13 mouse cellular contexts compared by ENCODE assay signal in the genomic region with DNA sequence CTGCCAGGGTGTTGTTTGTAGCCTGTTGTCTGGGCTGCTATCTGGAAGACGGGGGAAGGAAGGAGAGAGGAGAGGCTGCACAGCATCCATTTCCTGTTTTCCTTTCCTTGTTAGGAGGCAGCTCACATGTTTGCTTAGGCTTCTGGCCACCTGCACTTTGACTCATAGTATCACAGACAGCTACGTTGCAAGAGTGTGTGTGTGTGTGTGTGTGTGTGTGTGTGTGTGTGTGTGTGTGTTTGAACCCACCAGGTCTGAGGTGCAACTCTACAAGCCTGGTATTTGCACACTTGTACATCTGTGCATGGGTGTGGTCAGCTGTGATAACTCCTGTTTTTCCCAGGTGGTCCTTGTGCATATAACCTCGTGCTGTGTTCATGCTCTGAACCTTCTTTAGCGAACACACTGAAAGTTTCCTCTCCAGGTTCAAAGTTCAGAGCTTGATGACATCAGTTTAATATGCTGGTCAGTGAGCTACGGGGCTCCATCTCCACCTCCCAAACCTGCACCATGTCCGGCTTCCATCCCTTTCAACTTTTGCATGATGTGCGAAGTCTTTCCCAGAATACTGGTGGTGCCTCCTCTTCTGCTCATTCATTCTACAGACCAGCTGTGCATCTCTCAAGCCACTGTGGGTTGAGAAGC. TPM values are rescaled to one million over a fixed set of nuclear protein-coding genes. Genes with fewer than 3 reads are reported as not detected.
A peak's percentile ranks its signal among the peaks of the same experiment; 100 is the strongest.
DNase-seq lines count a peak whose midpoint lies in the region; ATAC-seq and TF ChIP-seq lines count a peak whose summit lies in the region.
"Had no signal": no experiment of that assay in that cellular context is flagged by ENCODE, and none has a peak within 500 bp of the region (broad histone marks: within the 10 kb centered on the region; RNA-seq: fewer than 3 reads in every experiment).

No protein-coding gene starts in this region.

- no peak overlapping the region for H3K4me2 ChIP-seq in liver, embryonic 13.5 days
- H3K4me2 ChIP-seq in forebrain, embryonic 11.5 days (ENCODE audit: low read depth, low read length, severe bottlenecking), result no peak overlapping the region

- peaks cover 14% of the 10 kb centered on the region for H3K4me1 ChIP-seq in heart, embryonic 10.5 days
- peaks cover 15% of the 10 kb centered on the region for H3K4me1 ChIP-seq in liver, embryonic 13.5 days (replicated peaks)
- no peaks in the 10 kb centered on the region for H3K4me1 ChIP-seq in forebrain, embryonic 11.5 days (replicated peaks; ENCODE audit: control insufficient read depth, insufficient read depth, low read length)

- H3K9me3 ChIP-seq in heart, embryonic 10.5 days, result peaks cover 5% of the 10 kb centered on the region; the same call in 1 of the 2 replicates
- H3K9me3 ChIP-seq in liver, embryonic 13.5 days (replicated peaks), result no peaks in the 10 kb centered on the region
- H3K9me3 ChIP-seq in forebrain, embryonic 11.5 days (ENCODE audit: control insufficient read depth, low read length), result no peaks in the 10 kb centered on the region; the same call in 1 of the 2 replicates

- H3K27me3 ChIP-seq in heart, embryonic 10.5 days (ENCODE audit: insufficient read depth, poor library complexity, severe bottlenecking), result no peaks in the 10 kb centered on the region
- no peaks in the 10 kb centered on the region for H3K27me3 ChIP-seq in liver, embryonic 13.5 days
- H3K27me3 ChIP-seq in forebrain, embryonic 11.5 days (ENCODE audit: control insufficient read depth, insufficient read depth, low read length), result no peaks in the 10 kb centered on the region

- 73% methylated on average over 7 of the region's 7 CpGs for WGBS in heart, embryonic 10.5 days
- 51% methylated on average over 7 of the region's 7 CpGs for WGBS in liver, embryonic 13.5 days (ENCODE audit: insufficient replicate concordance)
- WGBS in forebrain, embryonic 11.5 days, result 85% methylated on average over 7 of the region's 7 CpGs

- H3K4me3 ChIP-seq in heart, embryonic 10.5 days, result no peak overlapping the region
- no peak overlapping the region for H3K4me3 ChIP-seq in liver, embryonic 13.5 days (replicated peaks)
- H3K4me3 ChIP-seq in left cerebral cortex, adult 2 months, result no peak overlapping the region
- no peak overlapping the region for H3K4me3 ChIP-seq in forebrain, embryonic 11.5 days (ENCODE audit: low read depth, low read length)

- H3K36me3 ChIP-seq in heart, embryonic 10.5 days, result 0 out of 2 replicates have a peak, but pooled peaks cover 2% of the 10 kb centered on the region
- no peaks in the 10 kb centered on the region for H3K36me3 ChIP-seq in liver, embryonic 13.5 days
- no peaks in the 10 kb centered on the region for H3K36me3 ChIP-seq in forebrain, embryonic 11.5 days (ENCODE audit: control insufficient read depth, insufficient read depth, low read length)

- no peak for DNase-seq in heart, embryonic 10.5 days (ENCODE audit: low spot score)
- DNase-seq in heart, postnatal 25 days (ENCODE audit: low spot score), result no peak
- DNase-seq in 3T3-L1 (ENCODE audit: low read depth, low spot score), result peak; percentile 44
- peak; percentile 27 for DNase-seq in heart, postnatal 4 days
- no peak for DNase-seq in liver, embryonic 13.5 days
- no peak for DNase-seq in left cerebral cortex, adult 2 months (ENCODE audit: extremely low spot score in 1 of 2, low spot score in 2 of 2)
- DNase-seq in forebrain, embryonic 11.5 days (ENCODE audit: low spot score), result no peak
- DNase-seq in cerebellum, adult 8-10 months, result no peak
- DNase-seq: adrenal gland, adult 8-10 months; cerebellum, postnatal 10 days; layer of hippocampus, postnatal 36 days; thymus, postnatal 4 days had no signal

- 0 out of 2 replicates have a peak, but pooled peaks have one; percentile 12 for ATAC-seq in liver, embryonic 13.5 days (ENCODE audit: low read depth)
- no peak for ATAC-seq in forebrain, embryonic 11.5 days (replicated peaks; ENCODE audit: low FRiP score)
- ATAC-seq: midbrain, embryonic 16.5 days had no signal

- no peak overlapping the region for H3K9ac ChIP-seq in liver, embryonic 13.5 days
- no peak overlapping the region for H3K9ac ChIP-seq in forebrain, embryonic 11.5 days (ENCODE audit: low read length)

- H3K27ac ChIP-seq in heart, embryonic 10.5 days, result peak overlapping the region; percentile 49; the same call in 1 of the 2 replicates
- H3K27ac ChIP-seq in liver, embryonic 13.5 days, result no peak overlapping the region
- no peak overlapping the region for H3K27ac ChIP-seq in left cerebral cortex, adult 2 months
- H3K27ac ChIP-seq in forebrain, embryonic 11.5 days (ENCODE audit: low read depth, low read length), result no peak overlapping the region

- TF ChIP-seq CTCF in left cerebral cortex, adult 2 months (IDR thresholded peaks at IDR 0.05), result no peak

- intact Hi-C loops in heart, postnatal 25 days (cut with DNase I), result no loop called here
- intact Hi-C loops in left cerebral cortex, adult 2 months (cut with DNase I), result no loop called here

RNA-seq across cellular contexts. Expression of a gene that starts 27.2 kb away (rescaled TPM):
- polyA plus RNA-seq in heart, embryonic 10.5 days (2016; fragmentation: Nextera tagmentation; extraction: Ambion mirVana), result 41.4 and 43.0 TPM in 2 replicates
- total RNA-seq in heart, postnatal 25 days (2021), result under 1 TPM; 0.57 to 0.78 TPM
- 10 to 100 TPM; 29.0 to 32.1 TPM for total RNA-seq in heart, postnatal 4 days (2021)
- polyA plus RNA-seq in liver, embryonic 13.5 days (2015; fragmentation: Nextera tagmentation; extraction: Ambion mirVana), result 39.3 and 45.7 TPM in 2 replicates
- 1 to 10 TPM; 1.2 to 1.3 TPM for total RNA-seq in left cerebral cortex, adult 2 months (2021)
- polyA plus RNA-seq in forebrain, embryonic 11.5 days (2014; fragmentation: Nextera tagmentation; extraction: Ambion mirVana), result 55.6 and 59.5 TPM in 2 replicates

Comparison
In these comparisons a context has a peak if more than half of its experiments do, and no peak if none do; other contexts are left out.
1. DNase-seq: peak in 3T3-L1 (single experiment) and heart, postnatal 4 days (single experiment); none in heart, embryonic 10.5 days (single experiment), heart, postnatal 25 days (single experiment), liver, embryonic 13.5 days (single experiment), left cerebral cortex, adult 2 months (0 of 2), forebrain, embryonic 11.5 days (single experiment) and cerebellum, adult 8-10 months (single experiment).
2. RNA of a gene that starts 27.2 kb away (total RNA-seq): 29.0 to 32.1 TPM in heart, postnatal 4 days; 1.2 to 1.3 TPM in left cerebral cortex, adult 2 months and 0.57 to 0.78 TPM in heart, postnatal 25 days; every median in the first group is over 10 times any median in the second.